Mouse (Mus musculus): ENCODE data around the gene Nup93. TPM values are rescaled to one million over a fixed set of nuclear protein-coding genes. Genes with fewer than 3 reads are reported as not detected.

Gene Nup93
- polyA plus RNA-seq, 1 experiment from 2014 or later, result 76.0 TPM

DNA sequence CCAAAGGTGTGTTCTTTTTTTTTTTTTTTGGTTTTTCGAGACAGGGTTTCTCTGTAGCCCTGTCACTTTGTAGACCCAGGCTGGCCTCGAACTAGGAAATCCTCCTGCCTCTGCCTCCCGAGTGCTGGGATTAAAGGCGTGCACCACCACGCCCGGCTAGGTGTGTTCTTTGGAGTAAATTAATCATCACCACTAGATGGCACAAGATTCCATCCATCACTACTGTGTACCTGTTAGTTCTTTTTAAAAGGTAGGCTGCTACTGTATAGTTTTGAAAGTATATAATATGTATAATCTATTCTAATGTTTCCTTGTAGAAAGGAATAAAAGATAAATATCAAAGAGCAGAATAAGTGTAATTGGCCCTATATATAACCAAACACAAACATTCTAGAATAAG, 63.9 kb downstream of the Nup93 start:
- no peak overlapping the region for H3K4me3 ChIP-seq (replicated peaks)
- H3K36me3 ChIP-seq, result no peaks in the 10 kb centered on the region
- no peaks in the 10 kb centered on the region for H3K27me3 ChIP-seq
- 96% methylated on average over 6 of the region's 6 CpGs for WGBS
- no peaks in the 10 kb centered on the region for H3K9me3 ChIP-seq
- H3K9ac ChIP-seq (replicated peaks), result no peak overlapping the region
- no peak for ATAC-seq
- 0 out of 2 replicates have a peak, but pooled peaks cover 4% of the 10 kb centered on the region for H3K4me1 ChIP-seq (replicated peaks)
- H3K27ac ChIP-seq, result no peak overlapping the region
- H3K4me2 ChIP-seq (replicated peaks), result no peak overlapping the region

DNA sequence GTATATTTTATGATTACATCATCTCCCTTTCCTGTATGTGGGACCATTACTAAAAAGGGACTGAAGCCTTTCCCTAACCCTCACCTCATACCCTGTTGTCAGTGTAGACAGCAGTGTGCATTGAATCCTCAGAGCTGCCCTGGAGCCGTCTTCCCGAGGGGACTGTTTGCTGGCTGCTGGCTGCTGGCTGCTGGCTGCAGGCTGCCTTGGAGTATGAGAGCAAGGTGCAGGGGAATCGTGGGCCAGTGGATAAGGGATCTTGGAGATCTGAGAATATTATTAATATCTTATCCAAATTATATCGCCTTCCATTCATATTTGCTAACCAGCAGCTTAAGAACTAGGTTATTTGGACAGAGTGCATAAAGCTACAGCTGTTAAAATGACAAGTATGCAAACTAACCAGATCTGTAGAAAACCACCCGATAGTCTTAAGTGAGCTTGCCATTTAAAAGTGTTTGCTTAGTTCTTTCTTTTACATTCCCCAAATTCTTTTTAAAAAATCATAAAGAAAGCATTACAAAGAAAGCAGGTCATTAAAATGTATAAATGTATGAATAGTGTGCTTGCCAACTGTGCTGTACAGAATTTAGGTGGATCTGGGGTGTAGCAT, 65.7 kb downstream of the Nup93 start:
- H3K27me3 ChIP-seq, result no peaks in the 10 kb centered on the region
- whole genome bisulfite sequencing, result 83% methylated on average over 5 of the region's 5 CpGs
- H3K9me3 ChIP-seq, result no peaks in the 10 kb centered on the region
- no peak overlapping the region for H3K27ac ChIP-seq
- no peak overlapping the region for H3K9ac ChIP-seq (replicated peaks)
- H3K36me3 ChIP-seq, result 0 out of 2 replicates have a peak, but pooled peaks cover 2% of the 10 kb centered on the region
- no peak for ATAC-seq
- 0 out of 2 replicates have a peak, but pooled peaks cover 4% of the 10 kb centered on the region for H3K4me1 ChIP-seq (replicated peaks)
- no peak overlapping the region for H3K4me3 ChIP-seq (replicated peaks)
- no peak overlapping the region for H3K4me2 ChIP-seq (replicated peaks)

DNA sequence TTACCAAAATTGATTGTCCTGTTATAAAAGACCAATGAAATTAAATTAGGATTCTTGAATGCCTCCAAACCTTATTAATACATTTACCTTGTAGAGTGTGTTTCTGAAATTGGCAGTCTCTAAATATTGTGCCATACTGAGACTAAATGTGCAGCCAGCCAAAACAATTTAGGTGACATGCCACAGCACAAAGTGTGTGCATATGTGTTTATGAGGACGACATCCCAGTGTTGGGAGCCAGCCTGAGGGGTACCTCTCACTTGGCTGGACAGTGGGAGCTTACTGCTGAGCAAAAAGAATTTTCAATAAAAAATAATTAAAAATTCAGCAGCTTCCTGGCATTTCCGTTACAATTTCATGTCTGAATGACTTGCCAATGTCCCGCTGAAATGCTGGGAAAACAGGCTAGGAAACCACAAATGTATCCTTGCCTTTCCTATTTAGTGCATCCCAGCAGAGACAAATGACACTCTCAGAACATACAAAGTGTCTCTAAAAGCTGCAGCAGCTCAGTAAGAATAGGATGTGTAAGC, 68.2 kb downstream of the Nup93 start:
- 0 out of 2 replicates have a peak, but pooled peaks cover 4% of the 10 kb centered on the region for H3K4me1 ChIP-seq (replicated peaks)

GRCm38 (mm10) chr8:94284204-94284603, 69.8 kb downstream of the Nup93 start:
- no peak overlapping the region for H3K27ac ChIP-seq
- no peak overlapping the region for H3K4me2 ChIP-seq (replicated peaks)
- WGBS, result 92% methylated on average over 7 of the region's 7 CpGs
- no peak overlapping the region for H3K4me3 ChIP-seq (replicated peaks)
- H3K4me1 ChIP-seq (replicated peaks), result 0 out of 2 replicates have a peak, but pooled peaks cover 4% of the 10 kb centered on the region
- 0 out of 2 replicates have a peak, but pooled peaks cover 5% of the 10 kb centered on the region for H3K36me3 ChIP-seq
- no peaks in the 10 kb centered on the region for H3K9me3 ChIP-seq
- no peaks in the 10 kb centered on the region for H3K27me3 ChIP-seq
- no peak overlapping the region for H3K9ac ChIP-seq (replicated peaks)
- ATAC-seq, result no peak

More for the DNA sequence above, 68.2 kb downstream of the Nup93 start:
- H3K4me3 ChIP-seq (replicated peaks), result no peak overlapping the region
- 83% methylated on average over 3 of the region's 3 CpGs for WGBS
- H3K4me2 ChIP-seq (replicated peaks), result no peak overlapping the region
- no peak overlapping the region for H3K9ac ChIP-seq (replicated peaks)
- no peaks in the 10 kb centered on the region for H3K9me3 ChIP-seq
- ATAC-seq, result no peak
- 0 out of 2 replicates have a peak, but pooled peaks cover 3% of the 10 kb centered on the region for H3K36me3 ChIP-seq
- H3K27ac ChIP-seq, result no peak overlapping the region
- H3K27me3 ChIP-seq, result no peaks in the 10 kb centered on the region

GRCm38 (mm10) chr8:94290606-94291005, 76.2 kb downstream of the Nup93 start:
- Histone ChIP-seq H3K4me2 (replicated peaks) (no peak overlapping the region), H3K9me3 (no peaks in the 10 kb centered on the region), H3K4me3 (replicated peaks) (no peak overlapping the region), H3K36me3 (peaks cover 28% of the 10 kb centered on the region), H3K27me3 (no peaks in the 10 kb centered on the region), H3K9ac (replicated peaks) (no peak overlapping the region), H3K27ac (no peak overlapping the region), H3K4me1 (replicated peaks) (no peaks in the 10 kb centered on the region)
- no peak for ATAC-seq
- WGBS, result 95% methylated on average over 5 of the region's 5 CpGs

GRCm38 (mm10) chr8:94292072-94292471, 77.7 kb downstream of the Nup93 start:
- 85% methylated on average over 6 of the region's 6 CpGs for WGBS
- H3K36me3 ChIP-seq, result peaks cover 28% of the 10 kb centered on the region
- no peaks in the 10 kb centered on the region for H3K27me3 ChIP-seq
- no peak overlapping the region for H3K27ac ChIP-seq
- no peak overlapping the region for H3K4me2 ChIP-seq (replicated peaks)
- H3K9me3 ChIP-seq, result no peaks in the 10 kb centered on the region
- ATAC-seq, result no peak
- H3K4me1 ChIP-seq (replicated peaks), result peaks cover 6% of the 10 kb centered on the region; the same call in 1 of the 2 replicates
- H3K9ac ChIP-seq (replicated peaks), result no peak overlapping the region
- H3K4me3 ChIP-seq (replicated peaks), result no peak overlapping the region

- Histone ChIP-seq H3K27me3 (no peaks in the 10 kb centered on the region), H3K27ac (no peak overlapping the region), H3K4me3 (replicated peaks) (no peak overlapping the region), H3K9me3 (no peaks in the 10 kb centered on the region), H3K36me3 (peaks cover 27% of the 10 kb centered on the region), H3K4me1 (replicated peaks) (peaks cover 9% of the 10 kb centered on the region; the same call in 1 of the 2 replicates), H3K4me2 (replicated peaks) (no peak overlapping the region), H3K9ac (replicated peaks) (no peak overlapping the region)
- ATAC-seq, result no peak
- 94% methylated on average over 8 of the region's 8 CpGs for WGBS
These were observed 78.3 kb downstream of the Nup93 start for GRCm38 (mm10) chr8:94292626-94293025.

DNA sequence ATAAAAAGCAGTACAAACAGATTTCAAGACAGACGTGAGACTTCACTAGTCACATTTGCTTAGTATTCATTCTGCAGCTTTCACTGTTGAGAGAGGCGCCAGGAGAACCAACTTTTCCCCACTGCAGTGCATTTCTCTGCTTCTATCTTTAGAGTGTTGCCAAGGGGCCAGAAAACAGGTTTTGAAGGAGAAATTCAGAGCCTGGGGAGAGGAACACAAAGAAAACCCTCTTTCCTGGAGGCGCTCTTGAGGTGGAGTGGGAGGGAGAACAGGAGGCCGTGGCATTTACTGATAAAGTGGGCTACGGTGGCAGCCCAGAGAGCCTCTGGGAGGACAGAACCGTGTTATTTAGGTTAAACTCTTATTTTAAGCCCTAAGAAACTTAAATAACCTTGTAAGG, 81.3 kb downstream of the Nup93 start:
- no peak overlapping the region for H3K4me2 ChIP-seq (replicated peaks)
- H3K4me3 ChIP-seq (replicated peaks), result no peak overlapping the region
- peaks cover 33% of the 10 kb centered on the region for H3K36me3 ChIP-seq
- ATAC-seq, result no peak
- 79% methylated on average over 6 of the region's 6 CpGs for WGBS
- H3K27ac ChIP-seq, result no peak overlapping the region
- H3K9ac ChIP-seq (replicated peaks), result no peak overlapping the region
- no peaks in the 10 kb centered on the region for H3K9me3 ChIP-seq
- no peaks in the 10 kb centered on the region for H3K27me3 ChIP-seq
- H3K4me1 ChIP-seq (replicated peaks), result peaks cover 9% of the 10 kb centered on the region; the same call in 1 of the 2 replicates

- no peaks in the 10 kb centered on the region for H3K9me3 ChIP-seq
- WGBS, result 89% methylated on average over 9 of the region's 9 CpGs
- no peak overlapping the region for H3K27ac ChIP-seq
These were observed 82.1 kb downstream of the Nup93 start for GRCm38 (mm10) chr8:94296312-94296991.

DNA sequence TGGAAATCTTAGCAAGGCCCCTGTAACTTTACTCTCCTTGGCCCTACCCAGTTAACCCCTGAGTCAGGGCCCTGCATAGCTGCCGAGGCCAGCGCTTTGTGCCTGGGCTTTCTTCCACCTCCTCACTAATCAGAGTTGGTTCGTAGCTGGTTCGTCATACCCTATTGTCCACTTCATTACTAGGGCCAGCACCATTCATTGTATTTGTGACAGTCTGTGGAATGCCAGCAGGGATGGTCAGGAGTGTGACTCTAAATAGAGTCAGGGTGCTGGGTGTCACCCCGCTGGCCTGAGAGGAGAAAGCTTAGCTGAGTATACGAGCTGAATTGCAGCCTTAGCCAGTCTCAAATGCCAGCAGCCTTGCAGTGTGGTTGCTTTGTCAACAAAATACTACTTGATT, 82.7 kb downstream of the Nup93 start:
- no peak overlapping the region for H3K27ac ChIP-seq
- H3K4me3 ChIP-seq (replicated peaks), result no peak overlapping the region
- H3K27me3 ChIP-seq, result no peaks in the 10 kb centered on the region
- H3K36me3 ChIP-seq, result peaks cover 48% of the 10 kb centered on the region
- no peak overlapping the region for H3K9ac ChIP-seq (replicated peaks)
- ATAC-seq, result no peak
- 60% methylated on average over 6 of the region's 6 CpGs for WGBS
- peaks cover 9% of the 10 kb centered on the region; the same call in 1 of the 2 replicates for H3K4me1 ChIP-seq (replicated peaks)
- no peaks in the 10 kb centered on the region for H3K9me3 ChIP-seq
- H3K4me2 ChIP-seq (replicated peaks), result no peak overlapping the region

More at GRCm38 (mm10) chr8:94296312-94296991, 82.1 kb downstream of the Nup93 start:
- H3K4me2 ChIP-seq (replicated peaks), result no peak overlapping the region
- peaks cover 41% of the 10 kb centered on the region for H3K36me3 ChIP-seq
- peaks cover 9% of the 10 kb centered on the region; the same call in 1 of the 2 replicates for H3K4me1 ChIP-seq (replicated peaks)
- H3K9ac ChIP-seq (replicated peaks), result no peak overlapping the region
- no peak for ATAC-seq
- H3K4me3 ChIP-seq (replicated peaks), result no peak overlapping the region
- H3K27me3 ChIP-seq, result no peaks in the 10 kb centered on the region

DNA sequence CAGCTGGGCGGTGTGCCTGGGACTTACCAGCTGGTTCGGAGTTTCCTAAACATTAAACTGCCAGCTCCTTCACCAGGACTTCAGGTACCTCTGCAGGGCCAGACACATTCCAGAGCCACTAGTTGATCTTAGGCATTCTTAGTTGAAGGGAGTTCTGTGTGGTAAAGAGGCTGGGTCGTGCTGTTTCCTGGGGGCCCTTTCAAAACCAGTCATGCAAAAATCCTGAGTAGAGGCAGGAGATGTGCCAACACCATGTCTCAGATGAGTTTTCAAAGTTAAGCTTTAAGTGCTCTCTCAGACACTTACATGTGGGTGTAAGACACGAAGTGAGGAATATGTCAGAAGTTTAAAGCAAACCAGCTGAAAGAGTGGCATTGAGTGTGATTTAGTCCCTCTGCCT, 86.4 kb downstream of the Nup93 start:
- 72% methylated on average over 4 of the region's 4 CpGs for WGBS
- H3K27ac ChIP-seq, result no peak overlapping the region
- H3K4me2 ChIP-seq (replicated peaks), result no peak overlapping the region
- no peaks in the 10 kb centered on the region for H3K9me3 ChIP-seq
- H3K4me3 ChIP-seq (replicated peaks), result no peak overlapping the region
- H3K4me1 ChIP-seq (replicated peaks), result peaks cover 9% of the 10 kb centered on the region; the same call in 1 of the 2 replicates
- H3K9ac ChIP-seq (replicated peaks), result no peak overlapping the region
- peaks cover 57% of the 10 kb centered on the region for H3K36me3 ChIP-seq
- no peaks in the 10 kb centered on the region for H3K27me3 ChIP-seq
- no peak for ATAC-seq

DNA sequence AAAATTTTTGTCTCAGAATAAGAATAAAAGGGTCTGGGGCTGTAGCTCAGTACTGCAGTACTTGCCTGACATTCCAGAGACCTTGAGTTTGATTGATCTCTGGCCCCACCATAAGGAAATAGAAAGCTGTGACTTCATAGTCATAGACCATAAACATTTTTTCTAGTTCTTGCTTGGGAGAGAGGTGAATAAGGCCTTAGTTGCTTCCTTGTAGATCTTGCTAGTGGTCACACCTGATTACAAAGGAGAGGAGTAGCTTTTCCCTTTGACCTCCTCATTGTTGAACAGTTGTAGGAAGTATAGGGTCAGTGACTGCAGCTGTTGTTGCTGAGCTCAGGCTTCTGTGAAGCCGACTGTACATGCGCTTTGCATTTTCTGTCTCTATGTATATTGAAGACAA, 90.0 kb downstream of the Nup93 start:
- WGBS, result 87% methylated on average over 2 of the region's 2 CpGs
- Histone ChIP-seq H3K27me3 (no peaks in the 10 kb centered on the region), H3K36me3 (peaks cover 85% of the 10 kb centered on the region), H3K9ac (replicated peaks) (no peak overlapping the region), H3K4me1 (replicated peaks) (no peaks in the 10 kb centered on the region), H3K4me3 (replicated peaks) (no peak overlapping the region), H3K27ac (no peak overlapping the region), H3K9me3 (no peaks in the 10 kb centered on the region), H3K4me2 (replicated peaks) (no peak overlapping the region)
- ATAC-seq, result no peak
